ENCODE assay signal across 8 mouse cellular contexts in genomic region chr8:4404880-4405261, GRCm38 (mm10).
A peak's percentile ranks its signal among the peaks of the same experiment; 100 is the strongest.
DNase-seq lines count a peak whose midpoint lies in the region; ATAC-seq and TF ChIP-seq lines count a peak whose summit lies in the region.

No protein-coding gene starts in this region.

- H3K4me2 ChIP-seq in hindbrain, embryonic 14.5 days (replicated peaks): peak overlapping the region; percentile 51
- peak overlapping the region; percentile 23; the same call in 1 of the 2 replicates for H3K4me2 ChIP-seq in liver, embryonic 15.5 days

- peak; percentile 19 for DNase-seq in gastrocnemius, postnatal 10 days
- DNase-seq in gastrocnemius, postnatal 36 days: no peak
- DNase-seq in forebrain, embryonic 10.5 days (ENCODE audit: extremely low spot score, low spot score): peak; percentile 48
- DNase-seq in hindbrain, embryonic 14.5 days (ENCODE audit: low spot score): no peak
- no peak for DNase-seq in thymus, postnatal 36 days
- no peak for DNase-seq in gastrocnemius, adult 18-20 months (ENCODE audit: low spot score)

- H3K27me3 ChIP-seq in forebrain, embryonic 10.5 days (ENCODE audit: poor library complexity, severe bottlenecking): 0 out of 2 replicates have a peak, but pooled peaks cover 4% of the 10 kb centered on the region
- H3K27me3 ChIP-seq in hindbrain, embryonic 14.5 days (ENCODE audit: control insufficient read depth, insufficient read depth, low read length): no peaks in the 10 kb centered on the region
- no peaks in the 10 kb centered on the region for H3K27me3 ChIP-seq in liver, embryonic 15.5 days

- WGBS in forebrain, embryonic 10.5 days: 20% methylated on average over 16 of the region's 16 CpGs
- WGBS in hindbrain, embryonic 14.5 days: 14% methylated on average over 16 of the region's 16 CpGs
- WGBS in liver, embryonic 15.5 days (ENCODE audit: insufficient replicate concordance): 14% methylated on average over 16 of the region's 16 CpGs
- WGBS in olfactory bulb, adult 2 months: 12% methylated on average over 16 of the region's 16 CpGs

- ATAC-seq in hindbrain, embryonic 14.5 days (ENCODE audit: low FRiP score): peak; percentile 49; the same call in 1 of the 2 replicates
- no peak for ATAC-seq in liver, embryonic 15.5 days (ENCODE audit: insufficient read depth)

- peak overlapping the region; percentile 73 for H3K27ac ChIP-seq in forebrain, embryonic 10.5 days
- H3K27ac ChIP-seq in hindbrain, embryonic 14.5 days: no peak overlapping the region
- H3K27ac ChIP-seq in liver, embryonic 15.5 days (replicated peaks): no peak overlapping the region
- H3K27ac ChIP-seq in olfactory bulb, adult 2 months (ENCODE audit: insufficient read depth, low read depth, low read length): no peak overlapping the region

- TF ChIP-seq POLR2A in olfactory bulb, adult 2 months (IDR thresholded peaks at IDR 0.05; ENCODE audit: insufficient read depth, low read depth, low read length): no peak

- no peaks in the 10 kb centered on the region; the same call in 1 of the 2 replicates for H3K9me3 ChIP-seq in forebrain, embryonic 10.5 days
- H3K9me3 ChIP-seq in hindbrain, embryonic 14.5 days (ENCODE audit: control insufficient read depth, low read length): no peaks in the 10 kb centered on the region
- no peaks in the 10 kb centered on the region for H3K9me3 ChIP-seq in liver, embryonic 15.5 days (replicated peaks)

- H3K4me3 ChIP-seq in forebrain, embryonic 10.5 days: peak overlapping the region; percentile 45
- H3K4me3 ChIP-seq in hindbrain, embryonic 14.5 days (replicated peaks; ENCODE audit: low read length): peak overlapping the region; percentile 26
- no peak overlapping the region for H3K4me3 ChIP-seq in liver, embryonic 15.5 days (replicated peaks)
- peak overlapping the region; percentile 19; the same call in 1 of the 2 replicates for H3K4me3 ChIP-seq in olfactory bulb, adult 2 months (ENCODE audit: insufficient read depth, low read depth, low read length)

- peaks cover 11% of the 10 kb centered on the region for H3K4me1 ChIP-seq in forebrain, embryonic 10.5 days
- no peaks in the 10 kb centered on the region for H3K4me1 ChIP-seq in hindbrain, embryonic 14.5 days (replicated peaks; ENCODE audit: control insufficient read depth, insufficient read depth, low read length)
- no peaks in the 10 kb centered on the region for H3K4me1 ChIP-seq in liver, embryonic 15.5 days (replicated peaks)
- H3K4me1 ChIP-seq in olfactory bulb, adult 2 months (ENCODE audit: control insufficient read depth, insufficient read depth, low read length): peaks cover 8% of the 10 kb centered on the region; the same call in 1 of the 2 replicates

- no peak for TF ChIP-seq CTCF in olfactory bulb, adult 2 months (IDR thresholded peaks at IDR 0.05; ENCODE audit: insufficient read depth, low read depth, low read length)

- 0 out of 2 replicates have a peak overlapping the region, but pooled peaks have one; percentile 47 for H3K9ac ChIP-seq in hindbrain, embryonic 14.5 days
- H3K9ac ChIP-seq in liver, embryonic 15.5 days: no peak overlapping the region

- intact Hi-C loops in gastrocnemius, postnatal 36 days (cut with DNase I): no loop called here

- no peaks in the 10 kb centered on the region for H3K36me3 ChIP-seq in forebrain, embryonic 10.5 days (replicated peaks)
- H3K36me3 ChIP-seq in hindbrain, embryonic 14.5 days (replicated peaks; ENCODE audit: control insufficient read depth, insufficient read depth): no peaks in the 10 kb centered on the region
- no peaks in the 10 kb centered on the region for H3K36me3 ChIP-seq in liver, embryonic 15.5 days (replicated peaks)

Comparison
In these comparisons a context has a peak if more than half of its experiments do, and no peak if none do; other contexts are left out.
1. DNase-seq: peak in gastrocnemius, postnatal 10 days (single experiment) and forebrain, embryonic 10.5 days (single experiment); none in gastrocnemius, postnatal 36 days (0 of 2), hindbrain, embryonic 14.5 days (single experiment), thymus, postnatal 36 days (0 of 2) and gastrocnemius, adult 18-20 months (single experiment).